ENCODE assay signal across 1 mouse cellular context in genomic region chr17:24171738-24172137, GRCm38 (mm10).
TF ChIP-seq lines count a peak whose summit lies in the region.

No protein-coding gene starts in this region.

TF ChIP-seq in MEL, 35 proteins besides CTCF, POLR2A, EP300 and RAD21 (continued from another document):
- no peak for TF ChIP-seq MAX (IDR thresholded peaks at IDR 0.05; ENCODE audit: low read length)
- no peak for TF ChIP-seq POLR2AphosphoS5 (IDR thresholded peaks at IDR 0.05; ENCODE audit: borderline replicate concordance, low read depth, low read length)
- no peak for TF ChIP-seq GABPA (IDR thresholded peaks at IDR 0.05; ENCODE audit: low read depth, low read length)
